Mouse (Mus musculus) lung, adult 2 months (tissue): ENCODE measurements around the gene Sorbs1.

Source experiments
- CTCF ChIP-seq: fragments of 200-500 bp; IDR thresholded peaks from 2 replicates; pipeline ENCODE4 v1.5.1; 2011; ENCODE audit warnings: mild to moderate bottlenecking, low read length, control low read depth; ENCODE audit not compliant: insufficient read depth
- POLR2A ChIP-seq: fragments of 200-500 bp; IDR thresholded peaks from 2 replicates; pipeline ENCODE4 v1.6.1; 2011; ENCODE audit warnings: low read depth, mild to moderate bottlenecking, control low read depth, low read length, borderline replicate concordance; ENCODE audit errors: extremely low read depth

GRCm38 (mm10) chr19:40257396-40257795, 256.2 kb downstream of the Sorbs1 start:
- TF ChIP-seq CTCF (no peak), POLR2A (no peak)
